Mouse (Mus musculus) adrenal gland, adult 2 months (tissue): ENCODE measurements around the gene Htra1. TPM values are rescaled to one million over a fixed set of nuclear protein-coding genes. Genes with fewer than 3 reads are reported as not detected.

Experiments used
- DNase-seq: peaks from one replicate; pipeline ENCODE4 v3.0.0; 2021
- polyA plus RNA-seq: library from polyadenylated mRNA; depleted of rRNA; stranded (reverse); fragments of >200 nt; gene quantifications from 2 replicates; pipeline ENCODE4 v1.2.3, GENCODE M21; 2012
- total RNA-seq, 2 experiments: library from RNA; stranded (reverse); gene quantifications; 2 replicates each; pipeline ENCODE4 v1.2.3; 2021

The Htra1 gene
- total and polyA plus RNA-seq, 3 experiments, result 34.5 to 90.6 (median 87.0) TPM

GRCm38 (mm10) chr7:130966876-130967275 lies 31.0 kb downstream of the Htra1 start:
- DNase-seq, result no peak

DNA sequence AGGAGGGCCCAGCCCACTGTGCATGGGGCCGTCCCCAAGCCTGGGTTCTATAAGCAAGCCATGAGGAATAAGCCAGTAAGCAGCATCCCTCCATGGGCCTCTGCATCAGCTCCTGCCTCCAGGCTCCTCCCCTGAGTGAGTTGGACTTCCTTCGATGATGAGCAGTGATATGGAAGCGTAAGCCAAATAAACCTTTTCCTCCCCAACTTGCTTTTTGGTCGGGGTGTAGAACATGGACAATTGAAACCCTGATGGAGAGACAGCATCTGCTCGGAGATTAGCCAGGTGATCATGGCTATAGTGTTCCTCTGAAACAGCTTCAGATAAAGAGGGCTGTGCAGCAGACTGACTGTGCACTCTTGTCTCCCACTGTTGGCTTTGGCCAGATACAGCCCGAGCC lies 32.0 kb downstream of the Htra1 start:
- DNase-seq, result no peak

GRCm38 (mm10) chr7:130968537-130968936 lies 32.6 kb downstream of the Htra1 start:
- DNase-seq, result peak; percentile 80

DNA sequence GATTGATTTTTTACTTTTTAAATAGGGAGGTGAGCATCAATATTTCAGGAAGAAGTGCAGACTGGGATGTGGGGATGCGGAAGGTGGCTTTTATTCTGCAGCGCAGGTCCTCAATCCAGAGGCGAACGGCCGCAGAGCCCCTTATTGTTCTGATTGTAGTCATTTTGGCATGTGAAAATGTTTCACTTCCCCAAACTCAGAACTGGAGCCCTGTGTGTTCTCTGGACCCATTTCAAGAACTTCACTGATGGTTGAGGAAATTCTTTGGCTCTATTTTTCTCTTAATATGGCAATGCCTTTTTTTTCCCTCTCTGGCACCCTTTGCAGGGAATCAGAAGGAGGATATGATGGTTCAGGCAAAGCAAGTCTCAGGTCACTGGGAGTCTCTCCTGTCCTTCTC lies 33.2 kb downstream of the Htra1 start:
- no peak for DNase-seq

DNA sequence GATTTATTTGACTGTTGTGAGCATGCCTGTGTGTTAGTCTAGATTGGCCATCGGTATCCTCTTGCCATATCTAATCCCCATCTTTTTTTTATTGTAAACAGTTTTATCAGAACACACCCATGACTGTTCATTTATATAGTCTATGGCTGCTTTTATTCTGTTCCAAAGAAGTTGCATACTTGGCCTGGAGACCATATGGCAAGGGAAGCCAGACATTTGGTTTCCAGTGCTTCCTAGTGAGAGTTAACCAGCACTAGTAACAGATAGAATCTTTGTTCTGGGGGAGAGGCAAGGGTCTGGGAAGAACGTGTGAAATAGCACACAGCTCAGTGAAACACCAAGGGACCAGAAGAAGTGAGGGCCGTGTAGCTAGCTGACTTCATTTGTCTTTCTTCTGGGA lies 33.6 kb downstream of the Htra1 start:
- DNase-seq, result no peak

DNA sequence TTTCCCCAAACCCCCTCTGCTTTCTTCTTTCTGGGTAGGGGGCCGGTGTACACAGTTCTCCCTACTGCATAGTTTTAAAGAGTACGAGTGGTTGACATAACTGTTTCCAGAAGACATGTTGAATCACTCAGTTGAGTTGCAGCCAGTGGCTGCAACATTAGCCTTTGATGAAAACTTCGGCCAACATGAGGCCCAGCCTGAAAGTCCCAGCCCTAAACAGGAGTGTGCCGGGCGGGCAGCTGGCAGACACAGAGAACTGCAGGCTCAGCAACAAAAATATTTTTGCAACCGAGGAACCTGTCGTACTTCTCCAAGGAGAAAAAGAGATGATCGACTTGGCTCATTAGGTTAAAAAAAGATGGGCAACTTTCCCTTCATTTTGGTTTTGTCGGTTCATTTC lies 36.9 kb downstream of the Htra1 start:
- DNase-seq, result no peak

GRCm38 (mm10) chr7:130976305-130976935 lies 40.5 kb downstream of the Htra1 start:
- peak; percentile 80 for DNase-seq

DNA sequence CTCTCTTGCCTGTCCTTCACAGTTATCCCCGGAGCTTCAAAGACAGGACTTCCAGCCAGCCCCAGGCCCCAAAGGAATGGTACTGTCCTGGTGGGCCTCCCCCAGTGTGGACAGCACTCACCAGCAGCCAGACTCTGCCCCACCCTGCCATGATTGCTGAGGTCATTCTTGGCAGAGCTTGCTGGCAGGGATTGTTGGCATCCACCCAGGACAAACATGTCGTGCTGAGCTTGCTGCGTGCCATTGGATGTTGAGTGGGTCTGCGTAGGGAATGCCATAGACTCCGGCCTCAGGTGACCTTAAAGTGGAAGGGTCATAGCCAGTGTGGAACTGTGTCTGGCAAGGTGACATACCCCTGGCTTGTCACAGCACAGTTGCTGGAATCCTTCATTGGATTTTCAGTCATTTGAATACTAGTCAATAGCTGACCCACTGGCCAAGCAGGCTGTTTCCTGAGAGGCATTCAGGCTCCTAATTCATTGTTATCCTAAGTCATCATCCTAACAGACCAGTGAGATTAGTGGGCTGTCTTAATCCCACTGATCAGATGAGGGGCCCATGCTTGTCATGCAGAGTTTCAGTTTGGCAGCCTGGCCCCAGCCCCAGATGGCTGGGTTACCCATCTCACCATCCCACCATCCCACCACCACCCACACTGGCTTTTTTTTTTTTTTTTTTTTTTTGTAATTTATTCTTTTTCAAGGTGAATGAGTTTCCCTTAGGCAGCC lies 42.0 kb downstream of the Htra1 start:
- DNase-seq, result peak; percentile 93

DNA sequence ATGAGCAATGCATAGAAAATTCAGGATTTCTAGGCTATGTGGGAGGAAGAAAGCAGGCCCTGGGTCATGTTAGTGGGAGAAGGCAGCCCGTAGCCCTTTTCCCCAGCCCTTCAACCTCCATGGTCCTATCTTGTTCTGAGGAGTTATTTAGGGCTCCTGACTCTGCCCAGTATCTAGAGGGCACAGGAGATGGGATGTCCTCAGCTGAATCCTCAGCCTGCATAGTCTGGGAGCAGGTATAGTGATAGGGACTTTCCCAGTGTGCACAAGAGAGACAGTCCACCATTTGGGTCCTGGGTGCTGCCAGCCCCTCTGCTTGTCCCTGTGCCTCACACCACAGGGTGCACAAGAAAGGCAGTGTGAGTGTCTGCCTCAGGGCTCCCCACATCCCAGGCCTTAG lies 42.6 kb downstream of the Htra1 start:
- no peak for DNase-seq

DNA sequence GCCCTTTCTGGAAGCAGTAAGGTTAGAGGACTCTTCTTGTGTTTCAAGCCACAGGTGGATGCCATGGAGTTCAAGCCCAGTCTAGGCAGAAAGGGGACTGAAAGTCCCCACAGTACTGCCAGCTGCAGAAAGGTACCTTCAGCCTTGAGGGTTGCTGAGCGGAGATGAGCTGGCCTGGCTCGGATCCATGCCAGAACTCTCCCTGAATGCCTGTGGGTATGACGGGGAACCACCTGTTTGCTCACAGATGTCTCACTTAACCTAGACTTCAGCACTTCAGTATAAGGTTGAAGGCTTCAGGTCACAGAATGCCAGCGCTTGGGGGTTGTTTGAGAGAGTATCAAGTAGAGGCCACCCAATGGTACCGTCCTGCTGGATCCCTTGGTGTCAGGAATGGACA lies 44.2 kb downstream of the Htra1 start:
- DNase-seq, result peak; percentile 78

DNA sequence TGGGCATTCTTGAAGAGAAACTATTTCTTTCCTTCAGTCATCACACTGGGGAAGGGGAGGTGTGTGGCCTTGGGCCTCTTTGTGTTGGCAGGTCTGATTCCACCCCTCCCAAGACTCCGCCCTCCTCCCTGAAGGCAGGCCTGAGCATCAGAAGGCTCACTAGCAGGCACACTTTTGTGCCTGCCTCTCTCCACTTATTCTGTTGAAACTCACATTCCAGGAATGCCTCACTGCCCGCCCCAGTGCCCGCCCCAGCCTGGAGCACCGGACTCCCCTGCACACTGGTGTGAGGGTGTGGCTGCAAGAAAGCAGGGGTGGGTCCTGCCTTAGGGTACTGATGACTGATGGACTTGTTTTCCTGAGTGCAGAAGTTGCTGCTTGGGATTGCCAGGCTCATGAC lies 46.5 kb downstream of the Htra1 start:
- DNase-seq, result no peak

GRCm38 (mm10) chr7:130982881-130983280 lies 47.0 kb downstream of the Htra1 start:
- DNase-seq, result no peak

- DNase-seq, result no peak
Observed at GRCm38 (mm10) chr7:130984294-130984693, 48.4 kb downstream of the Htra1 start.

- no peak for DNase-seq
Observed at GRCm38 (mm10) chr7:130985193-130985592, 49.3 kb downstream of the Htra1 start.

DNA sequence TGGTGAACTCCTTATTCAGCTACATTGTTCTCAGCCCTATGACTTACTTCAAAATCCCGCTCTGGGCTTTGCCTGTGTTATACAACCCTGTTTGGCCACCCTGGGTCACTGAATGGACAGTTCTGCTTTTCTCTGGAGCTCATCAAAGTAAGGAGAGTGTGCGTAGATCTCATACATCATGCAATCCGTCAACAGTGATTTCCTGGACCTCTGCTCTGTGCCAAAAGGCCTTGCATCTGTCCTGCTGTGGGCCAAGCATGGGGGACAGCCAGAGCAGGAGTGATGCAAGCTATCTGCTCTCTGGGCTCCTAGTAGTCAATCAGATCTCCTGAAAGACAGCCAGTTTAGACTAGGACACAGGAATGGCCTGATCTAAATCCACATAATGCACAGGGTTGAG lies 49.8 kb downstream of the Htra1 start:
- peak; percentile 57 for DNase-seq

GRCm38 (mm10) chr7:130988146-130988545 lies 52.2 kb downstream of the Htra1 start:
- no peak for DNase-seq

DNA sequence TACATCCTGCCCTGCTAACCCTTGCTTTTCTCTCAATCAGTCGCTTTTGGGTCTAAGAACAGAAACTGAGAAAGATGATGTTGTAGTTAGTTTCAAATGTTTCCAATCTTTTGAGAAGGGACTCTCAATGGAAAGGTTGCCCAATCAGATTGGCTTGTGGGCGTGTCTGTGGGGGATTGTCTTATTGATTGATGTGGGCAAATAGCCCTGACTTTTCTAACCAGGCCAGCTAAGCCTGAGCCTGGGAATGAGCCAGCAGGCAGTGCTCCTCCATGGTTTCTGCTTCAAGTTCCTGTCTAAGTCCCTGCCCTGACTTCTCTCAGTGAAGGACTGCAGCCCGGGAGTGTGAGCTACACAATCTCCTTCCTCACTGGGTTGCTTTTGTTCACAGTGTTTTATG lies 53.5 kb downstream of the Htra1 start:
- DNase-seq, result peak; percentile 59

DNA sequence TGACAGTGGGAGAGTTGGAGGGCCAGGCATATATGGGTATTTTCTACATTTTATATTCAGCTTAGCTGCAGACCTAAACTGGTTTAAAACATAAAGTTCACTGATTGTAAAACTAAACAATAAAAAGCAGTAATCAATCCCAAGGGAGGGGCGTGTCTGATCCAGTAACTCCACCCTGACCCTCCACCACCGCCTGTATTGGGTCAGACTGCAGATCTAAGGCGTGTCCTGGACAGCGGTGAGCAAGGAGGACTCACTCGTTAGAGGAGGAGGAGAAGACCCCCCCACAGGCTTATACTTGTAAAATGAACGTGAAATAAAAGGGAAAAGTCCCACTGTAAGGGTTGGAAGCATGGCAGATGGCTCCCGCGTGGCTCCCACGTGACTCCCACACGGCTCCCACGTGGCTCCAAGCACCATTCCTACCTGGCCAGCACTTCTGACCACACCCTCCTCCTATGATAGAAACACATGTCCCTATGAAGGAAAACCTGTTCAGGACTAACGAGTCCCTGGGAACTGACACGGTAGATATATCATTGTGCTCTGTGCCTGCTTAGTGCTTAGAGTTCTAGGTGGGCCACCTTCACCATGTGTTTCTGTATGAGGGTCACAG lies 55.4 kb downstream of the Htra1 start:
- no peak for DNase-seq

DNA sequence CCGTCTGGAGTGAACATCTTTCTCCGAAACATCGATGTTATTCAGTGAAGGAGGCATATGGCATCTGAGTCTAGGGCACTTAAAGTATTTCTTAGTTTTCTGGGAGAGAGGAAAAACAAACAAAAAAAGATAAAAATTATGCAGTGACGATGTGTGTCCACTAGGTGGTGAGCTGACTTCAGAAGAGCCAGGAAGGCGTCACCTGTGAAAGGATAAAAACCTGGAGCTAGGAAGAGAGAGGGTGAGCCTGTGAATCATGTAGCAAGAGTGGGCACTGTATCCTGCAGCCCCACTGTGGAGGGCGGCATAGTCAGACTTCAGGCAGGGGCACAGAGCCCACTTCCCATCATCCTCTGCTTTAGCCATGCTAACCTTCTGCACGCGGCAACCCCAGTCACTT lies 58.0 kb downstream of the Htra1 start:
- no peak for DNase-seq

- no peak for DNase-seq
Observed at GRCm38 (mm10) chr7:131001976-131002726, 66.2 kb downstream of the Htra1 start.

DNA sequence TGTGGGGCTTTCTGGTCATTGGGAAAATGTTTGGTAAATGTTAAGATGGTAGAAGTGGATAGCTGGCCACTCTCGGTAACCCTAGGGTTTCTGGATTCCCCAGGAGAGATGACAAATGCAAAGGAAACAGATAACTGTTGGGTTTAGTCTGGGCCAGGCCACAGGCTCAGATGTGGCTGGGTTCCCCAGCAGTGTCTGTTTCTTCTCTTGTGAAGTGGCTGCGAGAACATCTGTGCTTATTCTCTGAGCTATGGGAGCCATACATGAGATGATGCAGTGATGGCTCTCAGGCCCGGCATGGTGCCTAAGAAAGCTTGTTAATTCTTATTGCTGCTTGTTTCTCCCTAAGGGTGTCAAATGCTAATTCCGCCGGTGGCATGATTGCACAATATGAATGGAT lies 68.2 kb downstream of the Htra1 start:
- no peak for DNase-seq

GRCm38 (mm10) chr7:131007221-131007620 lies 71.3 kb downstream of the Htra1 start:
- DNase-seq, result no peak

DNA sequence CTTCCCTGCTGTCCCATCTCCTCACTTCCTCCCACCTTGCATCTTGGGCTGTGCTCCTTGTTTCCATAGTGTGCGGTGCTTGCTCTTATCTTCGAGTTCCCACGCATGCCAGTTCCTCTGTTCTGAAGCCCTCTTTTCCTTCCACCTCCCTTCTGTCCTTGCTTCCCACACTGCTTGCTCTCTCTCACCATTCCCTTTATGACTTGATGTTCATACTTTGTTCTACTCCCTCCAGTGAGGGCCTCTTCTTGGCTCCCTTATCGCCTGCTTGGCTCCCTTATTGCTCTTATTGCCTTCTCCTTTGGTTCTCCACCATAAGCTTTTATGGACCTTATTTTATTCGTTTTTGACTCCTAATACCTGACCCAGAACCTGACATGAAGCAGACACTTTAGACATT lies 73.3 kb downstream of the Htra1 start:
- DNase-seq, result no peak
